Mouse (Mus musculus) embryonic facial prominence, embryonic 11.5 days (tissue): ENCODE results near the gene Adam22. TPM values are rescaled to one million over a fixed set of nuclear protein-coding genes. Genes with fewer than 3 reads are reported as not detected.

Experiments
- ATAC-seq: fragments of 200-750 bp; cut with Nextera tagmentation; replicated peaks from 2 replicates; pipeline ENCODE4 v1.8.0; 2017; ENCODE audit warnings: low read depth; ENCODE audit not compliant: insufficient number of reproducible peaks, low FRiP score, low TSS enrichment
- DNase-seq: peaks from one replicate; pipeline ENCODE4 v3.0.0-alpha.2; 2015; ENCODE audit warnings: low spot score
- H3K27ac ChIP-seq: fragments of 300-500 bp; sonication (generic); replicated peaks from 2 replicates; pipeline ENCODE4 v1.5.1; 2014; ENCODE audit warnings: mild to moderate bottlenecking, low read depth, low read length, control low read depth
- H3K27me3 ChIP-seq: fragments of 300-500 bp; sonication (generic); 2 replicates; pipeline ENCODE4 v1.6.1; 2014; ENCODE audit warnings: mild to moderate bottlenecking, low read length, moderate library complexity, mixed read lengths; ENCODE audit not compliant: control insufficient read depth, insufficient read depth
- H3K36me3 ChIP-seq: fragments of 300-500 bp; sonication (generic); replicated peaks from 2 replicates; pipeline ENCODE4 v1.6.1; 2014; ENCODE audit warnings: low read depth, mild to moderate bottlenecking, low read length, moderate library complexity, mixed read lengths; ENCODE audit not compliant: control insufficient read depth, insufficient read depth
- H3K4me1 ChIP-seq: fragments of 300-500 bp; sonication (generic); 2 replicates; pipeline ENCODE4 v1.6.1; 2014; ENCODE audit warnings: low read length, mixed read lengths; ENCODE audit not compliant: control insufficient read depth, insufficient read depth
- H3K4me2 ChIP-seq: fragments of 300-500 bp; sonication (generic); 2 replicates; pipeline ENCODE4 v1.6.1; 2014; ENCODE audit warnings: low read depth, mild to moderate bottlenecking, control low read depth, low read length, moderate library complexity
- H3K4me3 ChIP-seq: fragments of 300-500 bp; sonication (generic); 2 replicates; pipeline ENCODE4 v1.5.1; 2014; ENCODE audit warnings: low read depth, low read length, control low read depth
- H3K9ac ChIP-seq: fragments of 300-500 bp; sonication (generic); replicated peaks from 2 replicates; pipeline ENCODE4 v1.6.1; 2014; ENCODE audit warnings: mild to moderate bottlenecking, control low read depth, low read length
- H3K9me3 ChIP-seq: fragments of 300-500 bp; sonication (generic); replicated peaks from 2 replicates; pipeline ENCODE4 v1.6.1; 2016; ENCODE audit warnings: mild to moderate bottlenecking, low read length, inconsistent platforms, mixed read lengths; ENCODE audit not compliant: control insufficient read depth
- WGBS: fragments of 180-500 bp; shearing (Covaris S2); extraction: QIAGEN DNeasy Blood & Tissue Kit; methylation state at CpG from one replicate; pipeline ENCODE4 v1.1.7; 2014; 5-methylcytosine and 5-hydroxymethylcytosine counted together
- polyA plus RNA-seq: library from polyadenylated mRNA; unstranded; fragments of >200 nt; fragmentation: Nextera tagmentation; extraction: Ambion mirVana; gene quantifications from 2 replicates; pipeline ENCODE4 v1.2.1, GENCODE M21; 2014

Gene Adam22
- polyA plus RNA-seq, 1 experiment from 2014 or later, result 12.1 TPM

- H3K36me3 ChIP-seq, result no peaks in the 10 kb centered on the region
- 92% methylated on average over 7 of the region's 7 CpGs for WGBS
Observed at GRCm38 (mm10) chr5:8244696-8245095, 123.3 kb downstream of the Adam22 start.

GRCm38 (mm10) chr5:8243064-8243615 lies 124.8 kb downstream of the Adam22 start:
- no peaks in the 10 kb centered on the region for H3K36me3 ChIP-seq
- H3K27me3 ChIP-seq, result no peaks in the 10 kb centered on the region
- WGBS, result 38% methylated on average over 4 of the region's 4 CpGs
- DNase-seq (no peak), ATAC-seq (0 out of 2 replicates have a peak, but pooled peaks have one; percentile 34)
- H3K4me1 ChIP-seq, result no peaks in the 10 kb centered on the region
- H3K9ac ChIP-seq, result no peak overlapping the region
- no peaks in the 10 kb centered on the region for H3K9me3 ChIP-seq
- no peak overlapping the region for H3K4me3 ChIP-seq
- H3K27ac ChIP-seq, result no peak overlapping the region
- no peak overlapping the region for H3K4me2 ChIP-seq

More at GRCm38 (mm10) chr5:8244696-8245095, 123.3 kb downstream of the Adam22 start:
- ATAC-seq, result no peak
- no peaks in the 10 kb centered on the region for H3K27me3 ChIP-seq
- no peak for DNase-seq
- no peak overlapping the region for H3K9ac ChIP-seq
- no peak overlapping the region for H3K4me3 ChIP-seq
- no peak overlapping the region for H3K27ac ChIP-seq
- no peak overlapping the region for H3K4me2 ChIP-seq
- H3K4me1 ChIP-seq, result no peaks in the 10 kb centered on the region
- no peaks in the 10 kb centered on the region for H3K9me3 ChIP-seq

- Histone ChIP-seq H3K27me3 (no peaks in the 10 kb centered on the region), H3K4me2 (no peak overlapping the region), H3K36me3 (no peaks in the 10 kb centered on the region), H3K4me3 (no peak overlapping the region), H3K9me3 (no peaks in the 10 kb centered on the region), H3K9ac (no peak overlapping the region), H3K4me1 (no peaks in the 10 kb centered on the region), H3K27ac (no peak overlapping the region)
- ATAC-seq (no peak), DNase-seq (no peak)
- WGBS, result 80% methylated on average over 1 of the region's 1 CpGs
Observed at GRCm38 (mm10) chr5:8242660-8243059, 125.3 kb downstream of the Adam22 start.

- Histone ChIP-seq H3K9ac (no peak overlapping the region), H3K36me3 (no peaks in the 10 kb centered on the region), H3K4me1 (no peaks in the 10 kb centered on the region), H3K4me2 (no peak overlapping the region), H3K27ac (no peak overlapping the region), H3K9me3 (no peaks in the 10 kb centered on the region), H3K4me3 (no peak overlapping the region), H3K27me3 (no peaks in the 10 kb centered on the region)
- 86% methylated on average over 1 of the region's 1 CpGs for WGBS
- no peak for DNase-seq
- no peak for ATAC-seq
Observed at GRCm38 (mm10) chr5:8227073-8227472, 140.9 kb downstream of the Adam22 start.

GRCm38 (mm10) chr5:8224321-8224705 lies 143.6 kb downstream of the Adam22 start:
- no peak for ATAC-seq
- 81% methylated on average over 4 of the region's 4 CpGs for WGBS

GRCm38 (mm10) chr5:8223597-8224320 lies 144.2 kb downstream of the Adam22 start:
- Histone ChIP-seq H3K4me2 (no peak overlapping the region), H3K9me3 (no peaks in the 10 kb centered on the region), H3K36me3 (no peaks in the 10 kb centered on the region), H3K9ac (no peak overlapping the region), H3K27me3 (no peaks in the 10 kb centered on the region), H3K4me3 (no peak overlapping the region), H3K4me1 (no peaks in the 10 kb centered on the region), H3K27ac (no peak overlapping the region)
- ATAC-seq, result peak; percentile 65; the same call in 1 of the 2 replicates
- DNase-seq, result peak; percentile 7
- 73% methylated on average over 8 of the region's 8 CpGs for WGBS

More at GRCm38 (mm10) chr5:8224321-8224705, 143.6 kb downstream of the Adam22 start:
- Histone ChIP-seq H3K36me3 (no peaks in the 10 kb centered on the region), H3K27ac (no peak overlapping the region), H3K27me3 (no peaks in the 10 kb centered on the region), H3K9me3 (no peaks in the 10 kb centered on the region), H3K4me1 (no peaks in the 10 kb centered on the region), H3K4me2 (no peak overlapping the region), H3K9ac (no peak overlapping the region), H3K4me3 (no peak overlapping the region)
- DNase-seq, result no peak

GRCm38 (mm10) chr5:8221630-8222029 lies 146.3 kb downstream of the Adam22 start:
- DNase-seq (no peak), ATAC-seq (no peak)
- no peaks in the 10 kb centered on the region for H3K9me3 ChIP-seq
- H3K27me3 ChIP-seq, result no peaks in the 10 kb centered on the region
- H3K27ac ChIP-seq, result no peak overlapping the region
- H3K9ac ChIP-seq, result no peak overlapping the region
- no peak overlapping the region for H3K4me2 ChIP-seq
- no peaks in the 10 kb centered on the region for H3K36me3 ChIP-seq
- H3K4me3 ChIP-seq, result no peak overlapping the region
- H3K4me1 ChIP-seq, result no peaks in the 10 kb centered on the region
- WGBS, result 89% methylated on average over 5 of the region's 5 CpGs

- no peak for DNase-seq
- Histone ChIP-seq H3K4me2 (no peak overlapping the region), H3K27ac (no peak overlapping the region), H3K4me3 (no peak overlapping the region), H3K36me3 (no peaks in the 10 kb centered on the region), H3K9me3 (no peaks in the 10 kb centered on the region), H3K27me3 (no peaks in the 10 kb centered on the region), H3K4me1 (no peaks in the 10 kb centered on the region), H3K9ac (no peak overlapping the region)
- no peak for ATAC-seq
- 78% methylated on average over 1 of the region's 1 CpGs for WGBS
Observed at GRCm38 (mm10) chr5:8215841-8216240, 152.1 kb downstream of the Adam22 start.
